Mouse (Mus musculus): Measurements from ENCODE around the gene Olfr364-ps1.

The Olfr364-ps1 gene

GRCm38 (mm10) chr2:37139022-37139421 is at the start of gene Olfr364-ps1:
Olfr364-ps1 (plus strand) TSS chr2:37139322.
- DNase-seq (ENCODE audit: extremely low read depth, low read depth, low spot score), result no peak

- DNase-seq (ENCODE audit: extremely low read depth, low read depth, low spot score), result no peak
Observed at GRCm38 (mm10) chr2:37117810-37118209, 21.3 kb upstream of the Olfr364-ps1 start, which contains the start of gene Olfr362. Olfr362 (minus strand) TSS chr2:37117910.

GRCm38 (mm10) chr2:37187898-37188297 is 48.8 kb downstream of the Olfr364-ps1 start, which contains the start of gene Olfr365:
Olfr365 (plus strand) TSS chr2:37188198.
- DNase-seq (ENCODE audit: extremely low read depth, low read depth, low spot score), result no peak
